Mouse (Mus musculus) hindbrain, embryonic 13.5 days (tissue): ENCODE results near the gene Toporsl. TPM values are rescaled to one million over a fixed set of nuclear protein-coding genes. Genes with fewer than 3 reads are reported as not detected.

Experiments
- ATAC-seq: fragments of 200-750 bp; cut with Nextera tagmentation; 2 replicates; pipeline ENCODE4 v1.8.0; 2017; ENCODE audit warnings: moderate TSS enrichment; ENCODE audit not compliant: low FRiP score
- H3K27ac ChIP-seq: fragments of 300-500 bp; sonication (generic); 2 replicates; pipeline ENCODE4 v1.5.1; 2015; ENCODE audit warnings: inconsistent platforms, mild to moderate bottlenecking, moderate library complexity
- H3K27me3 ChIP-seq: fragments of 300-500 bp; sonication (generic); 2 replicates; pipeline ENCODE4 v1.6.1; 2015; ENCODE audit warnings: mild to moderate bottlenecking, inconsistent platforms
- H3K36me3 ChIP-seq: fragments of 300-500 bp; sonication (generic); 2 replicates; pipeline ENCODE4 v1.6.1; 2015; ENCODE audit warnings: mild to moderate bottlenecking, inconsistent platforms
- H3K4me1 ChIP-seq: fragments of 300-500 bp; sonication (generic); replicated peaks from 2 replicates; pipeline ENCODE4 v1.6.1; 2015; ENCODE audit warnings: inconsistent platforms
- H3K4me2 ChIP-seq: fragments of 300-500 bp; sonication (generic); 2 replicates; pipeline ENCODE4 v1.6.1; 2015; ENCODE audit warnings: inconsistent platforms, mild to moderate bottlenecking, moderate library complexity
- H3K4me3 ChIP-seq: fragments of 300-500 bp; sonication (generic); 2 replicates; pipeline ENCODE4 v1.5.1; 2015; ENCODE audit warnings: mild to moderate bottlenecking, inconsistent platforms
- H3K9ac ChIP-seq: fragments of 300-500 bp; sonication (generic); 2 replicates; pipeline ENCODE4 v1.6.1; 2015; ENCODE audit warnings: mild to moderate bottlenecking, inconsistent platforms
- H3K9me3 ChIP-seq: fragments of 300-500 bp; sonication (generic); 2 replicates; pipeline ENCODE4 v1.6.1; 2016; ENCODE audit warnings: inconsistent platforms
- WGBS: fragments of 180-500 bp; shearing (Covaris S2); methylation state at CpG from one replicate; pipeline ENCODE4 v1.1.7; 2015; 5-methylcytosine and 5-hydroxymethylcytosine counted together
- polyA plus RNA-seq: library from polyadenylated mRNA; unstranded; fragments of >200 nt; fragmentation: Nextera tagmentation; extraction: Ambion mirVana; gene quantifications from 2 replicates; pipeline ENCODE4 v1.2.1, GENCODE M21; 2015

Toporsl gene
- polyA plus RNA-seq, 1 experiment from 2014 or later = not detected

DNA sequence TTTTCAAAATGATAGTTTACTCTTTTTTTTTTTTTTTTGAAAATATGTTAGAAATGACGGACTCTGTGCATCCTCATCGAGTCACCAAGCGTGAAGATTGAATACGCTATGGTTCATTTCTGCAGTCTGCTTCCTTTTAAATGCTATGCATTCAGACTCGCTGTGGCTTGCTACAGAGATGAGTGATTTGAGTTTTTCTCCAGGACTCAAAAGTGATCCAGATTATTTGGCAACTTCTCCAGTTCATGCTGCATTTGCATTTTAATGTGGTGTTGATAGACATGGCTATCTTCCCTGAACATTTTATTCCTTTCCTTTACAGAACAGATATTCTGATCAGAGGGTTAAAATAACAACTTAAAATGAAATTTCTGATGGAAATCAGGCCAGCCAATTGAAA is 65.2 kb downstream of the Toporsl start:
- Histone ChIP-seq H3K4me3 (no peak overlapping the region), H3K9me3 (no peaks in the 10 kb centered on the region), H3K9ac (no peak overlapping the region), H3K27me3 (no peaks in the 10 kb centered on the region), H3K36me3 (no peaks in the 10 kb centered on the region), H3K4me1 (no peaks in the 10 kb centered on the region), H3K27ac (no peak overlapping the region), H3K4me2 (0 out of 2 replicates have a peak overlapping the region, but pooled peaks have one; percentile 0)
- no peak for ATAC-seq
- WGBS = 28% methylated on average over 5 of the region's 5 CpGs

Other genes with a start within 250 kb of the Toporsl start
- 73.9 and 83.2 TPM in 2 replicates for gene Smc2, start 157.0 kb upstream of the Toporsl start, polyA plus RNA-seq
- 2.6 and 2.8 TPM in 2 replicates for gene Vma21-ps, start 99.0 kb upstream of the Toporsl start, polyA plus RNA-seq
- gene Olfr275, start 218.3 kb downstream of the Toporsl start, polyA plus RNA-seq = not detected in 2 replicates